Mouse (Mus musculus) MEL (cell line): Measurements from ENCODE around the gene Fryl. TPM values are rescaled to one million over a fixed set of nuclear protein-coding genes. Genes with fewer than 3 reads are reported as not detected.

Source experiments
- DNase-seq: peaks from one replicate; pipeline ENCODE4 v3.0.0; 2011; ENCODE audit warnings: low read depth, low spot score
- H3K27ac ChIP-seq: 2 replicates; pipeline ENCODE4 v1.5.1; 2012; ENCODE audit warnings: low read depth, mild to moderate bottlenecking, control low read depth, low read length, moderate library complexity; ENCODE audit not compliant: control insufficient read depth
- H3K27me3 ChIP-seq, 2 experiments: fragments of 150-350 bp in 1 of 2; sonication (generic) in 1 of 2; 2 replicates each; pipeline ENCODE4 v1.6.1; 2012; ENCODE audit warnings: low read length in 2 of 2, mild to moderate bottlenecking in 2 of 2, improper control_type of control experiment in 1 of 2, moderate library complexity in 1 of 2; ENCODE audit not compliant: insufficient read depth in 2 of 2, control insufficient read depth in 1 of 2
- H3K36me3 ChIP-seq, 2 experiments: 2 replicates each; pipeline ENCODE4 v1.6.1; 2012 to 2014; ENCODE audit warnings: low read length in 2 of 2, improper control_type of control experiment in 1 of 2, inconsistent platforms in 1 of 2, mild to moderate bottlenecking in 1 of 2; ENCODE audit not compliant: insufficient read depth in 2 of 2, control insufficient read depth in 1 of 2
- H3K4me1 ChIP-seq, 2 experiments: fragments of 150-350 bp in 1 of 2; sonication (generic) in 1 of 2; 2 replicates each; pipeline ENCODE4 v1.6.1; 2012; ENCODE audit warnings: low read length in 2 of 2, improper control_type of control experiment in 1 of 2, mild to moderate bottlenecking in 1 of 2; ENCODE audit not compliant: insufficient read depth in 2 of 2, control insufficient read depth in 1 of 2
- H3K4me3 ChIP-seq, 2 experiments: fragments of 150-350 bp in 1 of 2; sonication (generic) in 1 of 2; 2 replicates each; pipeline ENCODE4 v1.5.1; 2012; ENCODE audit warnings: low read depth in 2 of 2, low read length in 2 of 2, mild to moderate bottlenecking in 2 of 2, moderate library complexity in 2 of 2, control low read depth in 1 of 2, improper control_type of control experiment in 1 of 2; ENCODE audit not compliant: control insufficient read depth in 1 of 2, insufficient read depth in 1 of 2
- H3K79me2 ChIP-seq: 2 replicates; pipeline ENCODE4 v1.6.1; 2012; ENCODE audit warnings: mild to moderate bottlenecking, low read length, moderate library complexity; ENCODE audit not compliant: control insufficient read depth, poor library complexity, insufficient read depth
- H3K9ac ChIP-seq: 2 replicates; pipeline ENCODE4 v1.6.1; 2012; ENCODE audit warnings: low read depth, mild to moderate bottlenecking, control low read depth, low read length, moderate library complexity; ENCODE audit not compliant: control insufficient read depth, poor library complexity, severe bottlenecking
- H3K9me3 ChIP-seq: fragments of 150-350 bp; sonication (generic); replicated peaks from 2 replicates; pipeline ENCODE4 v1.6.1; 2012; ENCODE audit warnings: mild to moderate bottlenecking, low read length, improper control_type of control experiment, moderate library complexity; ENCODE audit not compliant: insufficient read depth
- CHD1 ChIP-seq: IDR thresholded peaks from 2 replicates; pipeline ENCODE4 v1.6.1; 2012; ENCODE audit warnings: low read depth, mild to moderate bottlenecking, inconsistent platforms, low read length, improper control_type of control experiment
- E2F4 ChIP-seq: IDR thresholded peaks from 2 replicates; pipeline ENCODE4 v1.6.1; 2011; ENCODE audit warnings: low read depth, low read length, improper control_type of control experiment, borderline replicate concordance
- ELF1 ChIP-seq: IDR thresholded peaks from 2 replicates; pipeline ENCODE4 v1.6.1; 2014; ENCODE audit warnings: low read depth, mild to moderate bottlenecking, inconsistent platforms, low read length, improper control_type of control experiment, moderate library complexity
- GATA1 ChIP-seq: IDR thresholded peaks from 2 replicates; pipeline ENCODE4 v1.6.1; 2011; ENCODE audit warnings: low read depth, low read length, improper control_type of control experiment
- JUND ChIP-seq: IDR thresholded peaks from 2 replicates; pipeline ENCODE4 v1.6.1; 2011; ENCODE audit warnings: low read depth, mild to moderate bottlenecking, improper control_type of control experiment, low read length
- MAZ ChIP-seq: IDR thresholded peaks from 2 replicates; pipeline ENCODE4 v1.6.1; 2012; ENCODE audit warnings: low read depth, mild to moderate bottlenecking, inconsistent platforms, low read length, improper control_type of control experiment
- MYB ChIP-seq: IDR thresholded peaks from 2 replicates; pipeline ENCODE4 v1.6.1; 2011; ENCODE audit warnings: mild to moderate bottlenecking, low read depth, low read length, improper control_type of control experiment
- MYC ChIP-seq: IDR thresholded peaks from 2 replicates; pipeline ENCODE4 v1.6.1; 2011; ENCODE audit warnings: low read depth, mild to moderate bottlenecking, low read length, improper control_type of control experiment, moderate library complexity
- NELFE ChIP-seq: IDR thresholded peaks from 2 replicates; pipeline ENCODE4 v1.6.1; 2011; ENCODE audit warnings: low read depth, low read length, improper control_type of control experiment
- NRF1 ChIP-seq: IDR thresholded peaks from 2 replicates; pipeline ENCODE4 v1.6.1; 2014; ENCODE audit warnings: low read depth, mild to moderate bottlenecking, inconsistent platforms, low read length, improper control_type of control experiment, moderate library complexity; ENCODE audit not compliant: poor library complexity, insufficient read depth, severe bottlenecking
- POLR2AphosphoS2 ChIP-seq: IDR thresholded peaks from 2 replicates; pipeline ENCODE4 v1.6.1; 2011; ENCODE audit warnings: low read length, improper control_type of control experiment
- POLR2AphosphoS5 ChIP-seq: IDR thresholded peaks from 2 replicates; pipeline ENCODE4 v1.6.1; 2012; ENCODE audit warnings: low read depth, borderline replicate concordance, mild to moderate bottlenecking, inconsistent platforms, low read length, moderate library complexity, mixed read lengths
- RAD21 ChIP-seq: IDR thresholded peaks from 2 replicates; pipeline ENCODE4 v1.6.1; 2011; ENCODE audit warnings: mild to moderate bottlenecking, low read depth, low read length, improper control_type of control experiment
- SIN3A ChIP-seq: IDR thresholded peaks from 2 replicates; pipeline ENCODE4 v1.6.1; 2012; ENCODE audit warnings: low read length, improper control_type of control experiment, inconsistent platforms
- TAL1 ChIP-seq: IDR thresholded peaks from 2 replicates; pipeline ENCODE4 v1.6.1; 2012; ENCODE audit warnings: mild to moderate bottlenecking, inconsistent platforms, low read length, moderate library complexity, mixed read lengths
- UBTF ChIP-seq: IDR thresholded peaks from 2 replicates; pipeline ENCODE4 v1.6.1; 2012; ENCODE audit warnings: low read depth, mild to moderate bottlenecking, inconsistent platforms, low read length, improper control_type of control experiment, moderate library complexity, borderline replicate concordance; ENCODE audit not compliant: insufficient read depth
- USF2 ChIP-seq, 2 experiments: IDR thresholded peaks; 2 replicates each; pipeline ENCODE4 v1.6.1; 2011 to 2012; ENCODE audit warnings: improper control_type of control experiment in 2 of 2, low read length in 2 of 2, borderline replicate concordance in 1 of 2, inconsistent platforms in 1 of 2, low read depth in 1 of 2, mild to moderate bottlenecking in 1 of 2; ENCODE audit not compliant: insufficient read depth in 1 of 2
- ZKSCAN1 ChIP-seq: IDR thresholded peaks from 2 replicates; pipeline ENCODE4 v1.6.1; 2012; ENCODE audit warnings: low read depth, mild to moderate bottlenecking, inconsistent platforms, low read length, improper control_type of control experiment, moderate library complexity
- ZNF384 ChIP-seq: IDR thresholded peaks from 2 replicates; pipeline ENCODE4 v1.6.1; 2012; ENCODE audit warnings: low read depth, mild to moderate bottlenecking, inconsistent platforms, low read length, improper control_type of control experiment
- polyA plus RNA-seq, 2 experiments: library from polyadenylated mRNA; stranded (reverse) in 1 of 2; unstranded in 1 of 2; fragments of >175 nt in 1 of 2; fragments of >200 nt in 1 of 2; gene quantifications; 2 replicates each; pipeline versions ENCODE4 v1.2.1 to v1.2.4; 2012; ENCODE audit warnings: low replicate concordance in 2 of 2, low read depth in 1 of 2; ENCODE audit not compliant: insufficient read length in 2 of 2, insufficient read depth in 1 of 2, missing spikeins in 1 of 2
- total RNA-seq: library from RNA; depleted of rRNA; stranded (reverse); fragments of 300-350 nt; gene quantifications from 2 replicates; pipeline ENCODE4 v1.2.3, GENCODE M21; 2012

The Fryl gene
- total and polyA plus RNA-seq, 3 experiments: 18.8 to 188 (median 39.7) TPM

- H3K79me2 ChIP-seq: no peaks in the 10 kb centered on the region
- no peaks in the 10 kb centered on the region for H3K27me3 ChIP-seq
- H3K9me3 ChIP-seq: no peaks in the 10 kb centered on the region
- no peaks in the 10 kb centered on the region for H3K4me1 ChIP-seq
- H3K9ac ChIP-seq: no peak overlapping the region
- H3K4me3 ChIP-seq: no peak overlapping the region
- no peak overlapping the region for H3K27ac ChIP-seq
- TF ChIP-seq E2F4 (no peak), POLR2AphosphoS5 (no peak), MYC (no peak), ELF1 (no peak), NRF1 (no peak)
- peaks cover 0 to 8% of the 10 kb centered on the region in 2 experiments; a peak in 2 of 4 replicates for H3K36me3 ChIP-seq
- DNase-seq: peak; percentile 29
Observed at GRCm38 (mm10) chr5:73044055-73044454, 212.4 kb downstream of the Fryl start.

DNA sequence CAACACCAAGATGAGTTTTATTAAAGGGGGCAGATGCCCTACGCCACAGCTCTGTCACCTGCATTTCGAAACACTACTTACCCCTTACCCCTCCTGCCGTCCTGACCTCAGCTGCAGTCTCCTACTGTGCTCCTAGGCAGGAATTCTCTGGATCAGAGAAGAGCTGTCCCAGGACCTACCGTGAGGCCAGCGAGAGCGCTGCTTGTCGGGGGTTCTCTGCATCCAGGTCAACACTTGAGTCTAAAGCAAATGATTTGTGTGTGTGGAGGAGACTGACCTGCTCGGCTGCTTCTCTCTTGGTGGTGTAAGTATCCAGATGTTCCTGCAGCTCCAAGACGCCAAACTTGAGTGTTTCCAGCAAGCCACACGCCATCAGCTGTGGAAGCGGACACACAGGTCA lies 223.9 kb downstream of the Fryl start:
- H3K4me3 ChIP-seq: no peak overlapping the region
- no peak for TF ChIP-seq JUND
- no peak for TF ChIP-seq MYC
- no peak for TF ChIP-seq SIN3A
- TF ChIP-seq RAD21: no peak
- no peak for TF ChIP-seq GATA1
- no peak for TF ChIP-seq MAZ
- no peak for TF ChIP-seq NELFE
- no peak for TF ChIP-seq MYB
- no peak for TF ChIP-seq ZKSCAN1
- peaks cover 5 to 8% of the 10 kb centered on the region in 2 experiments; a peak in 3 of 4 replicates for H3K36me3 ChIP-seq
- DNase-seq: no peak
- H3K4me1 ChIP-seq: peaks cover 0 to 4% of the 10 kb centered on the region in 2 experiments; a peak in 2 of 4 replicates
- no peaks in the 10 kb centered on the region for H3K9me3 ChIP-seq
- no peaks in the 10 kb centered on the region for H3K79me2 ChIP-seq
- no peak overlapping the region for H3K27ac ChIP-seq
- H3K27me3 ChIP-seq: no peaks in the 10 kb centered on the region
- H3K9ac ChIP-seq: no peak overlapping the region

GRCm38 (mm10) chr5:73028646-73029045 lies 227.8 kb downstream of the Fryl start:
- Histone ChIP-seq H3K9ac (no peak overlapping the region), H3K79me2 (no peaks in the 10 kb centered on the region), H3K27ac (no peak overlapping the region), H3K4me1 (peaks cover 0 to 4% of the 10 kb centered on the region in 2 experiments; a peak in 2 of 4 replicates), H3K9me3 (no peaks in the 10 kb centered on the region), H3K36me3 (peaks cover 5 to 8% of the 10 kb centered on the region in 2 experiments; a peak in 3 of 4 replicates), H3K27me3 (no peaks in the 10 kb centered on the region), H3K4me3 (no peak overlapping the region)
- no peak for DNase-seq
- TF ChIP-seq POLR2AphosphoS2: no peak
- TF ChIP-seq POLR2AphosphoS5: no peak
- TF ChIP-seq UBTF: no peak
- TF ChIP-seq ZNF384: no peak
- no peak for TF ChIP-seq CHD1
- TF ChIP-seq TAL1: no peak
- TF ChIP-seq USF2 (IDR thresholded peaks at IDR 0.05; ENCODE audit: borderline replicate concordance in 1 of 2, insufficient read depth in 1 of 2, low read depth in 1 of 2, low read length in 2 of 2): no peak
